Mouse (Mus musculus): Measurements from ENCODE around the gene Krt88.

Krt88 gene

GRCm38 (mm10) chr15:101472952-101473528, 25.5 kb downstream of the Krt88 start, which contains the start of gene Krt86:
Gene Krt86, plus strand, starts transcription at chr15:101473478.
- DNase-seq (ENCODE audit: inconsistent age in 2 of 2, low spot score in 1 of 2), result peak; percentile 46 to 85

- DNase-seq (ENCODE audit: inconsistent age in 2 of 2, low spot score in 1 of 2), result peak; percentile 33 to 65
Observed at GRCm38 (mm10) chr15:101479007-101479665, 31.6 kb downstream of the Krt88 start.

DNA sequence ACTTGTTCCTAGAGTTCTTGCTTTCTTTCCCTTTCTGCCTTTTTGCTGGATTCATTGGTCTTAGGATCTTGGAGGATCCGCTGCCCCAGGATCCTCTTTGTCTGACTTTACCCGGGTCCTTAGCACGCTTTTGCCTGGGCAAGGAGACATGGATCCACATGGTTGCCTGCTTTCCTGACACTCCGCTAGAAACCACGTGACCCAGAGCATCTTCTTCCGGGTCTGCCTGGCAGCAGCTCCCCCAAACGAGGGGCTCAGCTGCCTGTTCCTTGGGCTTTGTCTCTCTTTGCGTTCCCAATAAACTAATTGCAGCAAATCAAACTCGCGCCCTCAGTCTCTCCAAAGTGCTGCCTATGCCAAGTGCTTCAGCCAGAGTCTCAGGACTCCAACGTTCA, 32.1 kb downstream of the Krt88 start:
- DNase-seq (ENCODE audit: inconsistent age in 2 of 2, low spot score in 1 of 2), result no peak

- no peak for DNase-seq (ENCODE audit: inconsistent age in 2 of 2, low spot score in 1 of 2)
Observed at GRCm38 (mm10) chr15:101482056-101482455, 34.5 kb downstream of the Krt88 start.

- no peak for DNase-seq (ENCODE audit: inconsistent age in 2 of 2, low spot score in 1 of 2)
Observed at GRCm38 (mm10) chr15:101483646-101484045, 36.1 kb downstream of the Krt88 start.

GRCm38 (mm10) chr15:101484939-101485338, 37.4 kb downstream of the Krt88 start:
- peak in 1 of 2 experiments; percentile 40 for DNase-seq (ENCODE audit: inconsistent age in 2 of 2, low spot score in 1 of 2)

DNA sequence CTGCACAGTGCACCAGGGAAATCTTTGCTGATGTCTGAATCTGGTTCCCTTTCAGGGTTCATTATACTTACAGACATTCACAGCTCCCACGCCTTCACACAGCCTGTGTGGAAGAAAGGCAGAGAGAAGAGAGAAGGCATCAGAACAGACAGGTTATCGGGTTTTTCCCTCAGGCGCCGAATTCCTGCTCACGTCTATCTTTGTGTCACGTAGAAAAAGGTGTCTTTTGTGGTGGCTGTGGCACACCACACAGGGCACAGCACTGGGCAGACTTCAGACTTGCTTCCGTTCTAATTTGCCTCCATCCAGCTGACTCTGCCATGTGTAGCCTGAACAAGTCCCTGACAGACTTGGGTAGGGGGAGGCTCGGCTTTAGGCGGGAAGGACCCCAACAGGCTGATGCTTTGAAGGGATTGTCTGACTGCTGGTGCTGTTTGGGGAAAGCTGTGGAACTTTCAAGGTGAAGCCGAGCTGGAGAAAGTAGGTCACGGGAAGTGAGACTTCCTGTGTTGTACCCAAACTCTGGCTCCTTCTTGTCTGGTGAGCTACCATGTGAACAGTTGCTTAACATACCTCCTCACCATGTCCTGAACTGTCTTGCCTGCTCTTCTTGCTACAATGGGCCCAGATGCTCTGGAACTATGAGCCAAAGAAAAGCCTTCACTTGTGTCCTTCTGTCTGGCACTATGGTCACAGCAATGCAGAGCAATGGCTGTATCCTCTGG, 38.5 kb downstream of the Krt88 start:
- peak in 1 of 2 experiments; percentile 20 for DNase-seq (ENCODE audit: inconsistent age in 2 of 2, low spot score in 1 of 2)

GRCm38 (mm10) chr15:101491431-101491830, 43.9 kb downstream of the Krt88 start, which contains the start of gene Krt83:
Gene Krt83, minus strand, starts transcription at chr15:101491512.
- no peak for DNase-seq (ENCODE audit: inconsistent age in 2 of 2, low spot score in 1 of 2)

- DNase-seq (ENCODE audit: inconsistent age in 2 of 2, low spot score in 1 of 2), result no peak
Observed at GRCm38 (mm10) chr15:101492718-101493117, 45.2 kb downstream of the Krt88 start.

DNA sequence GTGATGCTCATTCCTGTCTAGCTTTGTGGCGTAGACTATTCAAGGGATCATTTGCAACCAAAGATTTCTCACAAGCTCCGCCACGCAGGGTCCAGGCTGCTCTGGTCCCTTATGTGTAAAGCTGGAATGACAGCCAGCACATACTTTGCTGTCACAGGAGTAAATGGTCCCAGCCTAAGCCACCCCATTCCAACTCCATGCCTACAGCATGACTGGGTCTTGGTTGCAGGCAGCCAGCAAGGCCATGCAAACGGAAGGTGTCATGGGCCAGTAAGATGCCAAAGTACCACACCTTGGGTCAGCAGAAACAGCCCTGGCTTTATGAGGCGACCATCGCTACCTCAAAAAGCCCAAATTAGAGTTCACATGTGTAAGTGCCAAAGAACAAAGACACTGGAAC, 46.2 kb downstream of the Krt88 start:
- peak in 1 of 2 experiments; percentile 51 for DNase-seq (ENCODE audit: inconsistent age in 2 of 2, low spot score in 1 of 2)

DNA sequence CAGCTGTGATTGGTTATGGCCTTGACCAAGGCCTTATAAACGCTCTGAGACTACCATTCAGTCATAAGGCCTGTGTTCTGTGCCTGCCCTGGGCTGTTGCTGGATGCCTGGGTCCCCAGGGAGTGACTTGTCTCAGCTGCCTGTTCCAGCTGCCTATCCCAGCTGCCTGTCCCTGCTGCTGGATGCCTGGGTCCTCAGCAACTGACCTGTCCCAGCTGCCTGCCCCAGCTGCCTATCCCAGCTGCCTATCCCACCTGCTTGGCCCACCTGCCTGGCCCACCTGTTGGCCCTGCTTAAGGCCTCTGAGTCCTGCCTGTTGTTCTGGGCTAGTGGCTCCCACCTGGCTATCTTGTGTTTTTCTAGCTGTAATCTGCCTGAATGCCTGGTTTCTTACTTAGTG, 46.7 kb downstream of the Krt88 start:
- no peak for DNase-seq (ENCODE audit: inconsistent age in 2 of 2, low spot score in 1 of 2)

GRCm38 (mm10) chr15:101495266-101495665, 47.7 kb downstream of the Krt88 start:
- no peak for DNase-seq (ENCODE audit: inconsistent age in 2 of 2, low spot score in 1 of 2)

DNA sequence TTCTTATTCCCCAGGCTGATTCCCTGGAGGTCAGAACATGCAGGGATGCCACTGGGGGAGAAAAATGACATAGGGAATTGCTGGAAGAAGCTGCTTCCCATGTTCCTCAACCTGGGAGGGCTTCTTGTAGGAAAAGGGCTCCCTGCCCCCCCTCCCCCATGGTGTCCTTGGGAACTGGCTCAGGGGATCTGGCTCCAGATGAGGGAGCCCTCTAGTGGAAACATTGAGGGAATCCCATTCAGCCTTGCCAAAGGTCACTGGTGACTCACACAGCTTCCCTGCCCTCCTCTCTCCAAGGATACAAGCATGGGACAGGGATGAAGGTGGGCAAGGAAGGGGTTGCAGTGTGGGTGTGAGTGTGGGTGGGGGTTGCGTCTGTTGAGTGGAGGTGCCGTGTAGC, 49.6 kb downstream of the Krt88 start:
- DNase-seq (ENCODE audit: inconsistent age in 2 of 2, low spot score in 1 of 2), result peak; percentile 81 to 94
